In genomic region chr17:87330250-87330920, GRCm38 (mm10) we compare ENCODE assay signal across 9 mouse cellular contexts. TPM values are rescaled to one million over a fixed set of nuclear protein-coding genes. Genes with fewer than 3 reads are reported as not detected.
DNase-seq lines count a peak whose midpoint lies in the region; ATAC-seq and TF ChIP-seq lines count a peak whose summit lies in the region.
"Had no signal": no experiment of that assay in that cellular context is flagged by ENCODE, and none has a peak within 500 bp of the region (broad histone marks: within the 10 kb centered on the region; RNA-seq: fewer than 3 reads in every experiment).

No protein-coding gene starts in this region.

- ATAC-seq in forebrain, postnatal 0 days: peak; percentile 64
- peak; percentile 50 for ATAC-seq in neural tube, embryonic 13.5 days (ENCODE audit: low read depth)

- no peaks in the 10 kb centered on the region for H3K9me3 ChIP-seq in forebrain, postnatal 0 days (ENCODE audit: low read length)
- no peaks in the 10 kb centered on the region for H3K9me3 ChIP-seq in neural tube, embryonic 13.5 days
- H3K9me3 ChIP-seq: megakaryocyte, embryonic 14.5 days had no signal

- H3K36me3 ChIP-seq in forebrain, postnatal 0 days (ENCODE audit: insufficient read depth): no peaks in the 10 kb centered on the region
- no peaks in the 10 kb centered on the region for H3K36me3 ChIP-seq in neural tube, embryonic 13.5 days

- H3K27ac ChIP-seq in forebrain, postnatal 0 days (ENCODE audit: low read depth, low read length): peak overlapping the region; percentile 88
- H3K27ac ChIP-seq in neural tube, embryonic 13.5 days (replicated peaks): peak overlapping the region; percentile 90

- WGBS in forebrain, postnatal 0 days: 34% methylated on average over 22 of the region's 22 CpGs
- 21% methylated on average over 22 of the region's 22 CpGs for WGBS in neural tube, embryonic 13.5 days

- H3K4me2 ChIP-seq in forebrain, postnatal 0 days (ENCODE audit: low read depth): peak overlapping the region; percentile 35
- H3K4me2 ChIP-seq in neural tube, embryonic 13.5 days: peak overlapping the region; percentile 40

- peaks cover 57% of the 10 kb centered on the region for H3K4me1 ChIP-seq in forebrain, postnatal 0 days (ENCODE audit: insufficient read depth)
- peaks cover 67% of the 10 kb centered on the region for H3K4me1 ChIP-seq in neural tube, embryonic 13.5 days (replicated peaks)

- no peak for TF ChIP-seq CTCF in forebrain, postnatal 0 days (IDR thresholded peaks at IDR 0.05; ENCODE audit: low read depth)

- H3K27me3 ChIP-seq in forebrain, postnatal 0 days (ENCODE audit: insufficient read depth, low read length): no peaks in the 10 kb centered on the region
- no peaks in the 10 kb centered on the region for H3K27me3 ChIP-seq in neural tube, embryonic 13.5 days
- H3K27me3 ChIP-seq: megakaryocyte, embryonic 14.5 days had no signal

- H3K4me3 ChIP-seq in forebrain, postnatal 0 days (ENCODE audit: low read depth, low read length): no peak overlapping the region
- no peak overlapping the region for H3K4me3 ChIP-seq in neural tube, embryonic 13.5 days
- H3K4me3 ChIP-seq: megakaryocyte, embryonic 14.5 days had no signal

- peak; percentile 14 for DNase-seq in ovary, postnatal 36 days (ENCODE audit: low spot score)
- DNase-seq in ovary, adult 18-20 months (ENCODE audit: low spot score): no peak
- peak; percentile 73 for DNase-seq in forebrain, postnatal 0 days
- DNase-seq in layer of hippocampus, postnatal 36 days: peak; percentile 82 to 83
- no peak for DNase-seq in urinary bladder, adult 18-20 months (ENCODE audit: low spot score in 2 of 2)
- DNase-seq in adrenal gland, adult (ENCODE audit: inconsistent age in 2 of 2, low spot score in 1 of 2): no peak
- no peak for DNase-seq in spleen, postnatal 14 days (ENCODE audit: low spot score in 2 of 2)

- H3K9ac ChIP-seq in forebrain, postnatal 0 days: peak overlapping the region; percentile 23
- peak overlapping the region; percentile 63 for H3K9ac ChIP-seq in neural tube, embryonic 13.5 days

RNA-seq across cellular contexts. Expression of gene Ttc7, which starts 47.7 kb away (rescaled TPM):
- total RNA-seq in forebrain, postnatal 0 days (2014; rRNA removed): 6.1 and 6.4 TPM in 2 replicates
- 7.0 and 7.5 TPM in 2 replicates for polyA plus RNA-seq in forebrain, postnatal 0 days (2015; fragmentation: Nextera tagmentation; extraction: Ambion mirVana)
- total RNA-seq in layer of hippocampus, postnatal 36 days (2021): 1 to 10 TPM; 6.3 to 8.8 TPM
- 4.0 and 4.9 TPM in 2 replicates for polyA plus RNA-seq in neural tube, embryonic 13.5 days (2015; fragmentation: Nextera tagmentation; extraction: Ambion mirVana)

Comparison
In these comparisons a context has a peak if more than half of its experiments do, and no peak if none do; other contexts are left out.
1. DNase-seq: peak in ovary, postnatal 36 days (single experiment), forebrain, postnatal 0 days (single experiment) and layer of hippocampus, postnatal 36 days (2 of 2); none in ovary, adult 18-20 months (single experiment), urinary bladder, adult 18-20 months (0 of 2), adrenal gland, adult (0 of 2) and spleen, postnatal 14 days (0 of 2).